Mouse (Mus musculus) thymus, postnatal 25 days (tissue): ENCODE measurements around the gene Loxl4.

ENCODE experiments used
- DNase-seq: peaks from one replicate; pipeline ENCODE4 v3.0.0; 2022

Gene Loxl4

DNA sequence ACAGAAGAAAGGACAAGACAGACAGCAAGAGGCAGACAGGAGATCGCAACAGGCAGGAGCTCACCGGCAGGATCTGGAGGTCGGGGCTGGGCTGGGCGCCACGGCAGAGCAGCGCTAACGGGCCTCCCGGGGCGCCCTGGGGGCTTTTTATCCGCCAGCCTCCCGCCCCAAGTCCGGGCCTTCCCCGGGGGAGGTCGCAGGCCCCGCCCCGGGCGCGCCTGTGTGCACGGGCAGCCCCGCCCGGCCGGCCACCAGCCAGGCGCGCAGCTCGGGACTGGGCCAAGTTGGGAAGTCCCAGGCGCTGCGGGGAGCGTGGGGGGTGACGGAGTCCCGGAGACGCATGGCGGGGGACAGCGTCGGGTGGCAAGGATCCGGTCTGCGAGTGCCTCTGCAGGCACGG lies at the start of gene Loxl4:
Gene Loxl4 (minus strand): TSS at position 160 of the 400 bp plus-strand sequence.
- DNase-seq: peak; percentile 8

DNA sequence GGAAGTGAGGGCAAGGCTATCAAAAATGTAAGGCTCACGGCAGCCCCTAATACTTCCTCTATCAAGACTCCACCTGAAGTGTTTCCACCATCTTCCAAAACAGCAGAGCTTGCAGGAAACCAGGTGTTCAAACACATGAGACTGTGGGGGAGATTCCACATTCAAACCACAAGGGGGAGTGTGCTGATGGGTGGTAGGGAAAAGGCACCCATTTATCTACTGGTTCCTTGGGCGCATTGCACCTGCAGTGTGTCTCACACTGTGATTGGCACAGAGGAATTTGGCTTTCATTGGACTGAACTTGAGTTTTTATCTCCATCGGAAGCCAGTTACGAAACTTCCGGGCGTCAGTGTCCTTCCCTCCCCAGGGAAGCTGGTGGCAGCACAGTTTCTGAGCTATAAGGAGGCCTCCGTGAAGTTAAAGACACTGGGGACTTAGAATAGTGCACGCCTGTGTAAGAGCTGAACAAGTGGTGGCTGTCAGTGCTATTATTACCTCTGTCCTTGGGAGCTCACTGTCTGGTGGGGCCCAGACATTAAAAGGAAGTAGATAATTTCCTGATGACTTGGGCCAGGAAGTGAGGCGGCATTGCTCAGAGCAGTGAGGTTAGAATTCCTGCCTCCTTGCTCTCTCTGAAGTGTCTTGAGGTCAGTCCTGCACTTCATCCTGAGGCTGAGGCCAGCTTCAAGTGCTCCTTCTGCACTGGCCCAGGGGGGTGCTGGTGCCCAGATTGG lies 49.0 kb upstream of the Loxl4 start:
- peak; percentile 2 for DNase-seq

DNA sequence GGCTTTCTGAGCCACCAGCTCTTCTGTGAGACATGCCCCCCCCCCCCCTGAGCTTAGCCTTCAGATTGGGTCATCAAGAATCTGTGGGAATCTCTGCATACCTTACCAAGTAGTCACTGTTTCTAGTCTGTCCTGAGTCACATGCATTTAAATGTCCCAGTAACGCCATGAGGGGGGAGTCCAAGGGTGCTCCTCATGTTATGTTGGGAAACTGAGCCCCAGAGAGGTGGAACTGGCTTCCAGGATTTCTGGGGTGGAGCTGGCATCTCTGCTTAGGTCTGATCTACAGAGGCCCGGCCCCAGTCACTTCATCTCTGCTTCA lies 47.6 kb upstream of the Loxl4 start:
- no peak for DNase-seq

DNA sequence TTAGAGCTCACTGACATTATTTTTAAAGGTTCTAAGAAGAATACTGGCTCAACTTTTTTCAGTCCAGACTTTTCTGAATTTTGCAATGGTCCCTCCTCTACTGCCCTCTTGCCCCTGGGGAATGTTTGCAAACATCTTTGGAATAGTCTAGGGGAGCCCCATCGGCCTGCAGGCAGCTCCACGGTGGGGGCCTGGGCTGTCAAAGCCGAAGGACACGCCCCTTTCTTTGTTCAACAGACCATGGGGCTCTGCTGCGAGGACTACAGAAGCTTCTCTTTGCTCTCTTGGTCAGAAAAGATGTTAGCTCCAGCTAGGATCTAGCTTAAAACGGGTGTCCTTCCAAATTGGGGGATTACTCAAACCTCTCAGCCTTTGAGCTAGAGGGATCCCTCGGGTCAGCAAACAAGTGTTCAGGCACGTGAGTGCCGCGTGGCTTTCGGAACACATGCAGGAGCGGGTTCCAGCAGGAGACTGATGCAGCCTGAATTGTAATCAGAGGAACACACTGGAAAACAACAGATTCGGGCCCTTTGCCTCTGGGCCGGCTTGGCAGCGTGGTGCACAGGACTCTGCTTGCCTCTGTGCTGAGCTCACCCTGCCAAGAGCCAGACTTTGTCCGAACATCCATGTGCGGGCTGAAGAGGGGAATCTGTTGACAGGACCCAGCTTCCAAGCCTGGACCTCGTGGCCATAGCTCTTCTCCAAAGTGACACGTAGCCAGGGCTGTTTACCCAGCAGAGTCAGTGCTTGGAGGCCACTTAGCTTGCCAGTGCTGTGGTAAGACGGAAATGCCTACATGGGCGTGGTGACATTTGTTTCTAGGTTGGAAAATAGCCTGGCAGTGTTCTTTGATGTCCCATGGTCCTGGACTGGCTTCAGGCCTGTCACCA lies 47.0 kb upstream of the Loxl4 start:
- no peak for DNase-seq

DNA sequence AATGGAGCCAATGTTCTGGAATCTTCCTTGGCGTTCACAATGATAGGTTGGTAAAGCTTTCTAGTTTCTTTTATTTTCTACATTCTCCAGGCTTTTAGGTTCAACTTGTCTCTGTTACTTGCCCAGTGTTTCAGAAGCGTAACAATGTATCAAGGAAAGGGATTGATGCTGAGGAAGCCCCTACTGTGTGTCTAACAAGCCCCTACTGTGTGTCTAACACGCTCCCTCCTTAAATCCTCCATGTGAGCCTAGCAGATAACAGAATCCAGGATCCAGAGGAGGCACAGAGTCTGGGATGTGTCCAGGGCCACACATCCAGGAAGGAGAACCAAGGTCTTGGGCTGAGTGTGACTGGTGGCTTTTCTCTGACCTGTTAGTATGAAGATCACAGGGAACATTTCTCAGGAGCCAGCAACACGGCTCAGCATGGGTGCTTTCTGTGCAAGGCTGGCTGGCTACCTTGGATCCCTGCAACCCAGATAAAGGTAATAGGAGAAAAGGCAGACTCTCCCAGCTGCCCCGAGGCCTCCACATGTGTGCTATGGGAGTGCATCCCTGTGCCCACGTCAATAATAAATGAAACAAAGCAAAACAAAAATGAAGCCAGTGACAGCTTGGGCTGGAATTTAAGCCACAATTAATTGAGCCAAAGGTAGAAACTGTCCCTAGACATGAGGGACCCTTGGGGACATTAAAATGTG lies 46.0 kb upstream of the Loxl4 start:
- DNase-seq: no peak

DNA sequence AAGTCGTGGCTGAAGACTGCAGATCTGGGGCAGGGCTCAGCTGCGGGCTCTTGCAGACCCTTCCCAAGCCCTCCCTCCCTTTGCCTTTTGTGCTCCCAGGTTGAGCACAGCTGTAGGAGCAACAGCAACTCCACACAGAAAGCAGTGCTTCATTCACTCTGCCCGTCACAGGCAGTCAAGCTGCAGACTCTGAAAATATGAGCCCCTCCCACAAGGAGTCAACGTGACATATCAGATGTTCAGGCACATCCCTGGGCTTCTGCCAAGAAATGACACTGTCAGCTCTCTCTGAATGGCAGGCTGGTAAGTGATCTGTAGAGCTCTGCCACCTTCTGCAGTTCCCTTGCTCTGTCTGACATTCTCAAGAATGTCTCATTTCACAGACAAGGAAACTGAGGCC lies 45.2 kb upstream of the Loxl4 start:
- no peak for DNase-seq

DNA sequence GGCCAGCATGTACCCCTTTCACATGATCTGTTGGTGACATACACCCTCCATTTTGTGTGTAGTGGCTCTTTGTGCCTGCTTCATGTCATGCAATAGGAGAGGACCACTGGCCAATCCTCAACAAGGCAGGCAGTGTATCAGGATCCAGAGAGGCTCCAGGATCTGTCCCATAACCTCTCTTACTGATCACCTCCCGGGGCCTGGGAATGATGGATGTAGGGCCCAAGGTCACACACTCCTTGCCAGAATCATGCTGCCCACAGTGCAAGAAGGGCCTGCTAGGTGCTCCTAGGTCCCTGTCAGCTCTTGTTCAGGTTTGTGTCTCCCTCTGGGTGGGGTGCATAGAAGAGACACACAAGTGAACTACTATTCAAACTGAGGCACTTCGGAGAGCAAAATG lies 44.7 kb upstream of the Loxl4 start:
- no peak for DNase-seq

DNA sequence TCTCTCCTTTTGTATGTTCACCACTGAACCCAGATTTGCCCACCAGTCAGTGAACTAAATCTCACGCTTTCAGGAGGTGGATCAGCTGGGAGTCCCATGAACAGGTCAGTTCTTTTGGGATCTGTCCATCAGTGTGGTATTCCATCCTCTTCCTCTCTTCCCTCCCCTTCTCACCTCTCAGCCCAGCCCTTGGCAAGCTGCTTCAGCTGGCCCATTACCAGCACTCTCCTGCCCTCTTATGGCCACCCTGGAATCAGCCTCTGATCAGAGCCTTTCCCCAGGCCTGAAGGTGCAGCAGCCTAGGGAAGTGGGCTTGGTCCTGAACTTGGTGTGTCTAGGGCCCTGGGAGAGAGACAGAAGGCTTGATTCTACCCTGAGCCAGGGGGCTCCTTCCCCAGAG lies 42.4 kb upstream of the Loxl4 start:
- DNase-seq: peak; percentile 22

DNA sequence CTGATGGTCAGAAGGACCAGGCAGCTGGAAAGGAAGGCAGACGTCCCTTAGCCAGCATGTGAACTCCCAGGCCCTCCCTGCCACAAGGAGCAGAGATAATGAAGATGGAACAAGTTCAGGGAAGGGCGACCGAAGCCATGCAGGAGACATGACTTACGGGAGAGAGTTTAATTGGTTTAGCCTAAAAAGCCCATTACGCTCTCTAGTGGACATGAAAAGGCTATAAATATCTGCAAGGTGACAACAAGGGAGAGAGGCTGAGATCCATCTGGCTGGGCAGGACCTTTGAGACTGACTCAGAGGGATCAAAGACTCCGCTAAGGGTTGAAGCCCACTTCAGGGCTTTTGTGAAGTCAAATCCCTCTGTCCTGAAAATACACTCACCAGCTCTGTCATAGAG lies 40.5 kb upstream of the Loxl4 start:
- no peak for DNase-seq

DNA sequence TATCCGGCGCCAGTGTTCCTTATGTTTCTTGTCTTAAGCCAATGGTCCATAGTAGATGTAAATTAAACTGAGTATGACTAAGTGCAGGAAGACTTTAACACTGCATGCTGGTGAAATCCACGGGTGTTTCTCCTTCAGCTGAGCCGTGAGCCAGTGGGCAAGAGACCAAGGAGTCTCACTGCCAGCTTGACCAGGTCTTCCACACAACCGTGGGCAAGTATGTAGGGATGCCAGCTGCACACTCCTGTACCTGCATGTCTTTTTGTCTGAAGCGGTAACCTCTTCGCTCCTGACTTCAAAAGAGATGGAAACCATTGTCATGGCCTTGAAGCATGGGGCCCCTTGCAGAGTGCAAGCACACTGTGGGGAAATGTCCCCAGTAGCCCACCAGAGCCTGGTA lies 39.8 kb upstream of the Loxl4 start:
- DNase-seq: no peak

DNA sequence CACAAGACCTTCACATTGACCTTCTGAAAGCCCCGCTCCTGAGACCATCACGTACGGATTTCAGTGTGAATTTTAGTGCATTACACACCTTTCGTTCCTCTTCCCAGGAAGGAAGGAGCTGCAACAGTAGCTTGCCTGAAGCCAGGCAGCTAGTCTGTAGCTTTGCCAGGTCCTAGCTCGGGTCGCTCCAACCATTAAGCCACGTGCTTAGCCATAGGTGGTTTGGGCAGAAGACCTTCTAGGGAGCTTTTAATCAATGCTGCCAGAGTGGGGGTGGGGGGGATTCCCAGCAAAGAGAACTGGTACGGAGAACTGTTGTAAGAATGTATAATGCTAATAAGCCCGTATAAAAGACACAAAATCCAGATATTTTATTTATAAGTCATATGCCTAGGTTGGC lies 27.6 kb upstream of the Loxl4 start:
- no peak for DNase-seq

DNA sequence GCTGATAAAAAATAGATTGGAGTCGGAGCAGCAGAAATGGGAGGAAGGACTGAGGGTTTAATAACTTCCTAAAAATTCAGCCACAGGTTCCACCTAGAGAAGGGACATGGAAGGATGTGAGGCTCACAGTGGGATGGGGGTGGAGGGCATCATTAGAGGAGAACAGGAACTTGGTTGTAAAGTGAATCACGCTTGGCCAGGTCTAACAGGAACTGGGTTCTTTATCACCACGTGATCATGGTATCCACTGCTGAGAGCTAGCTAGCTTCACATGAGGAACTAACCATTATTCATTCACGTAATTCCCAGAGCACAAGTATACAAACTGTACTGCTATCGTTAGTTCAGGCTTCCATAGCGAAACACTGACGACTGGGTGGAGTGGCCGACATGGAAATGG lies 26.9 kb upstream of the Loxl4 start:
- no peak for DNase-seq

DNA sequence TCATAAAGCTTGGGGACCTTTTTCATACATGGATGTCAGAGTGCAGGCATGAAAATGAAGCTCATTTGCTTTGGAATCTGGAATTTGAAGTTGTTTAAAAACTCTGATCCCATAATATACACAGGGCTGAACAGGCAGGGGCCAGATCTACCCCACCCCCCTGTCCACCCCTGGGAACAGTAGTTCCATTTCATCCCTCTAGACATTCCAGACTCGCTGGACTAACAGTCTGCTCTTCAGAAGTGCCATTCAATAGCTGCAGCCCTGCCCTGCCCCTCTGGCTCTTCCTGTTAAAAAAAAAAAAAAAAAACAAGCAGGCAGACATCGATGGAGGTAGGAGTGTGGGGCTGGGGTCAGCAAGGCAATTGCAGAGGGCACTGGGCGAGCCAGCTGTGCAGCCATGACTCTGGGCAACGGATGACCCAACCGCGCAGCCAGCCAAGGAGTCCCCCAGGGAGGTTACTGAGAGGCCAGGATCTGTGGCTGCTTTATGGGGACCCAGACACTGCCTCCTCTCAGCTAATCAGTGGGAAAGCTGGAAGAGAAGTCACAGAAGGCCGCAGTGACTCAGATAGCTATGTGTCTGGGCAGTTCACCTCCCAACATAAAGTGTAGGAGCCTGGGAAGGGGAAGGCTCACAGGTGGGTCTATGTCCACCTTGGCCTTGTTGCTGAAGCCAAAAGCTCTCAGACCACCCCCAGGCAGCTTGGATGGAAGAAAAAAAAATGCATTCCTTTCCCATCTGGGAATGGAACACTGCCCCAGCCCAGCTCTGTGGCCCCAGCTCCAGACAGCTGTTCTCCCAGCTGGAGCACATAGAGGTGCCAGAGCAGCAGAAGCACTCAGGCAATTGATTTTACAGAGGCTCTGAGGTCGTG lies 26.2 kb upstream of the Loxl4 start:
- DNase-seq: no peak

DNA sequence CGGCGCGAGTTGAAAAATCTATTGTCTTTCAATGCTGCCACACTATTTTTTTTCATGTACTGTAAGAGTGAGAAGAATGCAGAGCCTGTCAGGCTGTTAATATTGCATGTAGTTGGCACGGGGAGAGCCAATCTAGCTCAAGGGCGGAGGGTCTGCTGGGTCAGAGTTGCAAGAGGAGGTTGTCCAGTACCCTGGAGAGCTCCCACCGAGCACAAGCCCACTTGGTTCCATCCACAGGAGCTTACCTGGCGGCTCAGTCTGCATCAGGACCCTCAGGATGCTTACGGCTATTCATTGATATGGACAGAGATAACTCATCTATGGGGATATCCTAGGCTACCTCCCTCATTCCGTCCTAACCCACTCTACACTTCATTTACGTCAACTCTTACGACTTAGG lies 24.0 kb upstream of the Loxl4 start:
- DNase-seq: no peak

DNA sequence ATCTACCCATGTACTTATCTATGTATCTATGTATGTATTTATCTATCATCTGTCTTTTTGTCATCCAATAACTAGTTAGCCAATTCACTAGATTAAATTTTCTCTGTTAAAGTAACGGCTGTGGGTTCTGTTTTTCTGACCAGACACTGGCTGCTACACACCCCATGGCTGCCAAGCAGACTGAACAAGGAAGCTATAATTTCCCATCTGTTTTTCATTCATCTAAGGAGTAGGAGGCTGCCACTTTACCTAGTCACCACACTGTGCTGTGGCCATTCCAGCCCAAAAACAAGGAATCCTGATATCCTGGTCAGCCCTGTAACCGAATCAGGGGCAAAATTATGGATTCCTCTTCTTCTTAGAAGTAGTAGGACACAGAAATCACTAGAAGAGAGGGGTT lies 21.0 kb upstream of the Loxl4 start:
- no peak for DNase-seq

DNA sequence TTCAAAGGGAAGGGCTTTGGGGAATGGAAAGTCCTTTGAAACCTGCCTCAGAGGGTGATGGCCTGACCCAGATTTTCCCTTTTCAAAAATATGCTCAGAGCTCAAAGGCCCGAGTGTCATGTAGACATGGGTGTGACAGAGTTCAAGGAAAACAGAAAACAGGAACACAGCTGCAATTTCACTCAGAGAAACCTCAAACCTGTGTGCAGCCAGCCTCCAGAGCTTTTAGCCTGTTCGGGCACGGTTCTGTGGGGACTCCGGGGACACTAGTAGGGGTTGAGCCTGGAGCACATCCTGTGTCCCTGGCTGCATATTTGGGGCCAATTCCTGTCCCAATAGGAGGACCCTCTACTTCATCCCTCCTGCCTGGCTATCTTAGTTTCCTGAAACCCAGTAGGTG lies 19.7 kb upstream of the Loxl4 start:
- DNase-seq: no peak

DNA sequence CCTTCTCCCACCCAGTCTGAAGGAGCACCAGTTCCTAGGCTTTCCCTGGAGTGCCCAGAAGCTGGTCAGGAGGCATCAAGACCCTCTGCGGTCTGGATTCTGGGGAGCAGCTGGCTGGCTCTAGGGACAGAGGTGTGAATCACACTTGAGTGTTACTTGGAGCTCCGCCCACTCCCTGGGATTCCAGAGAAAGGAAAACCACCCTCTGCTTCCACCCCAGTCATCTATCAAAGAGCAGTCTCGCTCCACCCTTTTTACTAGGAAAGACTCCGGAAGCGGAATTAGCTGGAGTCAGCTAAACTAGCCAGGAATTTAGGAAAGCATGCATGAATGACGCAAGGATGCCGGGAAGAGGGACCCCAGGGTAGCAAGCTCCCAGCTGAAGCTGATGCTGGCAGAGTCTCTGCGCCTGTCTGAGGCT lies 18.9 kb upstream of the Loxl4 start:
- no peak for DNase-seq

DNA sequence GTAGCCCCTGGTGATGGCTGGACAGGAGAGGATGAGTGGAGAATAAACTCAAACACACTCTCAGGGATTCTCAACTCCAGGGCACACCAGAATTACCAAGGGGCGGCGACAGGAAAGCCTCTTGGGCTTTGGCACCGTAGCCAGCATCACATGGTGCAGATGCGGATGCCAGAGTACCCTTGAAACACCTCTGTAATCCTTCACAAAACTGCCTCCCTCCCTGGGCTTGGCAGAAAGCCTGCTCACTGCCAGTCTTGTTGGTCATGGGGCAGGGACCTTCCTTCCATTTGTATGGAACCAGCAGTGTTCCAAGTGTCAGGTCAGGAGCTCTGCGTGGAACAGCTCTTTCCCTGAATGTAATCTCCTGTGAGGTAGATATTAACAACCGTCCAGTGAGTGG lies 15.5 kb upstream of the Loxl4 start:
- DNase-seq: no peak

DNA sequence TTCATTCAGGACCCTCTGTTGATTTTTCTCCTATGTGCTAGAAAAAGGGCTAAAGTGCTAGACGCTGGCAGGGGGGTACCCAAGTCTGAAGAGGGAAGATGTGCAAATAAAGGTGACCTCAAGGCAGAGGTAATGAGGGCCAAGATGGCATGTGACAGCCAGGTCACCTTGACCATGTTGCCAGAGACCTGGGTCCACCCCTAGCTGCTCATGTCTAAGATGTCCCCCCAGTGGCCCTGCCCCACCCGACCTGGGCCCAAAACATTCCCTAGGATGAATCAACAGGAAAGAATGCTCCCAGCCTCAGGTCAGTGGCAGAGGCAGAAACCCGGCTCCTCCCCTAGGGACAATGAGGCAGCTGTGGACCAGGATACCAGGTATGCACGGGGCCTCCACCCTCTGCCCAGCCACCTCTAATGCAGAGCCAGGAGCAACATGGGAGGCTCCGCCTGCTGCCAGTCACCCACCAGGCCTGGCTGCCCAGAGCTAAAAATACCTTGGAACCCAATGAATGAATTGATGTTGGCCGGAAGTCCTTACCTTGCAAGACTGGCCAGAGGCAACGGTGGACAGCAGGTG lies 1.1 kb upstream of the Loxl4 start:
- DNase-seq: no peak

DNA sequence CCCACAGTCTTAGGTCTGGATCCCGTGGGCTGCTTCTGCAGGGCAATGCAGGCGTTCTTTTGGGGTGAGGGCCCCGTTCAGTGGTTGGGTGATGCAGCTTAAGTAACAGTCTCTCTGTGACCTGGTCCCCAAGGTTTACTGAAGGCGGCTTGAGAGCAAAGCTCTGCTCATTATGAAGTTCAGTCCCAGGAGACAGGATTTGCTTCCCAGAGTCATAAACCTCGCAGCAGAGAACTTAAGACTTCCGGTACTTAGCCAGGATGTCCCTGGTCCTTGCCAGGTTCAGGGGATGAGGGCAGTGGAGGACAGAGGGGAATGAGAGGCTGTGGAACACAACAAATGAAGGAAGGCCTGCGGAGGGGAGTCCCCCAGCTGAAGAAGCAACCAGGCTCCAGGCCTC lies 503 bp upstream of the Loxl4 start:
- DNase-seq: no peak

DNA sequence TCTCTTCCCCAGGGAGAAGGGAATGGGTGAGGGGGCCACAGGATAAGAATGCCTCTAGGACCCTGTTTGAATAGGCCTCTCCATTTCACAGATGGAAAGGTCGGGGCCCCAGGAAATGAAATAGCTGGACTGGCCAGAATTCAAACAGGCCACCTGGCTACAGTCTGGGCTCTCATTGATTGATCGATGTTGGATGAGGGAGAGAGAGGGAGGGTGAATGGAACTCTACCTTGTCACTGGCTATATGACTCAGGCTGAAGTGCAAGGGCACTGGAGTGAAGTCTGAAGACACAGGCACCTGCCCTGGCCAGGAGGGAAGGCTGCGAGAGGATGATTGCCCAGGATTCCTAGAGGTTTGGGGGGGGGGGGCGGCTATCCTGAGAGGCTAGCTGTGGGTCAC lies 867 bp downstream of the Loxl4 start:
- no peak for DNase-seq

DNA sequence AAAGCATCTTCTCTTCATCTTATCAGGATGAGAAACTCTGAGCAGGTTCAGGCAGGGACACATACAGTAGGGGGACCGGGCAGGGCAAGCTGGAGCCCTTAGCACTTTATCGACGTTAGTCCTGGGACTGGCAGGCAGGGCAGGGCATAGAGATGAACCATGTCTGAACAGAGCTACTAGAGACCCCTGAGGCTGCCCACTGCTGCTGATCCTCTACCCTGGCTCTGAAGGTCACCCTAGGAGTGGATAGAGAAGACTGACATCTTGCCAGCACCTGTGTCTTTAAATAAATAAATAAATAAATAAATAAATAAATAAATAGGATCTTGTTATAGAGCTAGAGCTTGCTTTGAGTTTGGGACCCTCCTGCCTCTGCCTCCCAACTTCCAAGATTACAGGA lies 2.9 kb downstream of the Loxl4 start:
- no peak for DNase-seq

DNA sequence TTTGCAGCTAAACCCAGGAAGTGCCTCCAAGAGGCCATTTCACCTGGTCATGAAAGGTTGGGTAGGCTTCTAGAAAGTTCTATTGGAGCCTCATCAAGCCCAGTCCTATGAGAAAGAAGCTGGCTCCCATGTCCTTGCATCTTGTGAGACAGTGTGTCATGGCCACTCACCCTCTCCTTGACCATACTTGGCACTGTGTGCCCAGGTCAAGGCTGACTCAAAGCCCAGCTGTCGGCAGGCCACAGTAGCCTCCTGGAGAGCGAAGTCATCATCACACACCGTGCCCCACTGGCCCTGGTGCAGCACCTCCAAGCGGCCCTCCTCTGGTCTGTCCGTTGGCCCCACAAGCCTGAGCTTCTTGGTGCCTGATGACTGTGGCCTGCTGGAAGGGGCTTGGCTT lies 4.5 kb downstream of the Loxl4 start:
- no peak for DNase-seq
